Mouse (Mus musculus) forebrain, embryonic 10.5 days (tissue): ENCODE results near the gene Mrpl27. TPM values are rescaled to one million over a fixed set of nuclear protein-coding genes. Genes with fewer than 3 reads are reported as not detected.

Source experiments
- DNase-seq: peaks from one replicate; pipeline ENCODE4 v3.0.0-alpha.2; 2017; ENCODE audit warnings: low spot score; ENCODE audit errors: extremely low spot score
- H3K27ac ChIP-seq: fragments of 300-500 bp; sonication (generic); 2 replicates; pipeline ENCODE4 v1.5.1; 2016; ENCODE audit warnings: mild to moderate bottlenecking
- H3K27me3 ChIP-seq: fragments of 300-500 bp; sonication (generic); 2 replicates; pipeline ENCODE4 v1.6.1; 2016; ENCODE audit warnings: mild to moderate bottlenecking; ENCODE audit not compliant: poor library complexity, severe bottlenecking
- H3K36me3 ChIP-seq: fragments of 300-500 bp; sonication (generic); replicated peaks from 2 replicates; pipeline ENCODE4 v1.6.1; 2016; ENCODE audit warnings: mild to moderate bottlenecking, moderate library complexity
- H3K4me1 ChIP-seq: fragments of 300-500 bp; sonication (generic); 2 replicates; pipeline ENCODE4 v1.6.1; 2016
- H3K4me3 ChIP-seq: fragments of 300-500 bp; sonication (generic); 2 replicates; pipeline ENCODE4 v1.5.1; 2016; ENCODE audit warnings: mild to moderate bottlenecking, moderate library complexity
- H3K9me3 ChIP-seq: fragments of 300-500 bp; sonication (generic); 2 replicates; pipeline ENCODE4 v1.6.1; 2016; ENCODE audit warnings: mild to moderate bottlenecking, moderate library complexity
- WGBS: fragments of 180-500 bp; shearing (Covaris S2); methylation state at CpG from one replicate; pipeline ENCODE4 v1.1.7; 2016; 5-methylcytosine and 5-hydroxymethylcytosine counted together
- polyA plus RNA-seq: library from polyadenylated mRNA; unstranded; fragments of >200 nt; fragmentation: Nextera tagmentation; extraction: Ambion mirVana; gene quantifications from 2 replicates; pipeline ENCODE4 v1.2.1, GENCODE M21; 2016

Gene Mrpl27
- 135 and 142 TPM in 2 replicates for polyA plus RNA-seq

DNA sequence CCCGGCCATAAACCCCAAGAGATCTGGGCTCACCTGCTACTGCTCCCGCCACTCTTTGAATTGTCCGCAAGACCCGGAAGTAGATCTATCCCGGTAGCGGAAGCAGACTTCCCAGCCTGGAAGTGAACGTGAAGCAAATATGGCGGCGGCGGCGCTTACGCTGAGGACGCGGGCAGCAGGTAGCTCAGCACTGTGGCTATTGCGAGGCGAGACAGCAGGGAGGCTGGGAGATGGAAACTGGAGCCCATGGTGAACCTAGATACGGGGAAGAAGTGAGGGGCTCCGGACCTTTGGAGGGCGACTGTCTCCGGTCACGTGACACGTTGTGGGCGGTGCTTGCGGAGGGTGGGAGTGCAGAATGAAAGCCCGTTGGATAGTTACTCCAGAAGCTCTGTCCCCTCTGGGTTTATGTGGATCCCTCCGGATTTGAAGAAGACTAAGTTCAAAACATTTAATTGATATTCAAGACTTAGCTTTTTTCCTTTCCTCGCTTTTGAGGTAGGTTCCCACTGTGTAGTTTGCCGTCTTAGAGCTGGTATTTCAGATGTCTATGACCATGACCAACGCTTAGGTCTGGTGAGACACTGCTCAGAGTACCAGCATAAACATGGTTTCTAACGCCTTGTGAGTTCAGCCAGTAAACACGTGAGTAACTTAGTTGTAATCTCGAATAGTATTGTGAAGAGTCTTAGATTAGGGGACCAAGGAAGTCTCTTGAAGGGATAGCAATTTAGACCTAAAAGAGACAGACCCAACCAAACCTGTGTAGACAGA, at the start of gene Mrpl27, which contains the start of gene Eme1:
TSS of gene Mrpl27 (plus strand) at position 105 of the 774 bp plus-strand sequence.
TSS of gene Eme1 (minus strand) at position 302 of the 774 bp plus-strand sequence.
- Histone ChIP-seq H3K27me3 (no peaks in the 10 kb centered on the region), H3K36me3 (peaks cover 64% of the 10 kb centered on the region), H3K4me1 (peaks cover 19% of the 10 kb centered on the region), H3K4me3 (peak within 1 kb of the TSS; percentile 59), H3K9me3 (no peaks in the 10 kb centered on the region), H3K27ac (peak within 1 kb of the TSS; percentile 95)
- DNase-seq: peak; percentile 87
- WGBS: 2% methylated on average over 32 of the region's 32 CpGs

DNA sequence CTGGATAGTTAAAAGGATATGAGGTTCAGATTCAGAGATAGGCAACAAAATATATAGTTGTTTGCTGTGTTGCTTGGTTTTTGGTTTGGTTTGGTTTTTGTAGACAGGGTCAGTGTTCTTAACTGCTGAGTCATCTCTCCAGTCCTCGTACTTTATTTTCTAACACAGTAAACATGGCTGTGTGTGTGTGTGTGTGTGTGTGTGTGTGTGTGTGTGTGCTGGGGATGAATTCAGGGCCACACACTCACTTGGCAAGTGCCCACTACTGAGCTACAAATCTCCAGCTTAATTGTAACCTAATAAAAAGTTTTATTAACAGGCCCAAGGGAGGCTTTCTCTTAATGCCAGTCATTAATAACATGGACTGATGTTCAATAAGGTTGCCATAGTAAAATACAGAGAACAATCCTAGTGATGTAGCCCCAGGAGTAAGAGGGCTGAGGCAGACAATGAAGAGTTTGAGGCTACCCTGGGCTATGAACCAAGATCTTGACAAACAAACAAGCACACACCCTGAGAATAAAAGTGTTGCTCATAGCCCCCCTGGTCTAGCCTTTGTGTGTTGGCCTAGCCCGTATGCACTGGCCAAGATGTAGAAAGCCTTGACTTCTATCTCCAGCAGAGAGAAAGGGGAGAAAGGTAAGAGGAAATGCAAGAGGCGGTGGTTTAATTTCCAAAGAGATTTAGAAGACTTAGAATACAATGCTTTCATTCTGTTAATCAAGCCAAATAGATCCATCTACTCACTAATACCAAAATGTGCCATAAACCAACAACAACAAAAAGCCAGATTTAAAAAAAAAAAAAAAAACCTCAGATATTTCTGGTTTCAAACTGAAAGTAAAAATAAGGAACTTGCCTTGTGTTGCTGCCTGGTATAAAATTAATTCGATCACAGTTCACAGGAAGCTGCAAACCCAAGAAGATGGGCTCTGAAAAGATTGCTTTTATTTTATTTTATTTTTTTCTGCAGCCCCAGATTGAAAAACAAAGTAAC, 42.5 kb upstream of the Mrpl27 start:
- no peaks in the 10 kb centered on the region for H3K36me3 ChIP-seq
- WGBS: 67% methylated on average over 4 of the region's 4 CpGs
- H3K27me3 ChIP-seq: peaks cover 9% of the 10 kb centered on the region; the same call in 1 of the 2 replicates
- peaks cover 4% of the 10 kb centered on the region; the same call in 1 of the 2 replicates for H3K4me1 ChIP-seq
- no peak for DNase-seq
- no peaks in the 10 kb centered on the region for H3K9me3 ChIP-seq
- no peak overlapping the region for H3K27ac ChIP-seq
- H3K4me3 ChIP-seq: no peak overlapping the region

DNA sequence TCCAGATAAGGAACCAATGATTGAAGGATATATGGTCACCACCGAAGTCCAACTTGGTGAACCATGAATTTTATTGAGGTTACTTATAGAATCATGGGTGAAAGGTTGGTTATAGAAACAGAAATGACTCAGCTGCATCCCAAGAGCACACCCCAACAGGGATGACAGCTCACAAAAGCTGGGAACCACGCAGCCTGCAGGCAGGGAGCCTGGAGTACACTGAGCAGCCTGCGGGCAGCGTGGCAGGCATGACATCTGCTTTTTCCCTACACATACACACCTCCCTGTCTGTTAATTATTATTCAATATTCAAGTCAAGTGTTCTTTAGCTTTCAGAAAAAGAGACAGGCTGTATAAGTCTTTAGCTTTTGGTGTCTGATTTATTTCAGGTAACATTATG, 39.0 kb upstream of the Mrpl27 start:
- 88% methylated on average over 4 of the region's 4 CpGs for WGBS
- DNase-seq: no peak

DNA sequence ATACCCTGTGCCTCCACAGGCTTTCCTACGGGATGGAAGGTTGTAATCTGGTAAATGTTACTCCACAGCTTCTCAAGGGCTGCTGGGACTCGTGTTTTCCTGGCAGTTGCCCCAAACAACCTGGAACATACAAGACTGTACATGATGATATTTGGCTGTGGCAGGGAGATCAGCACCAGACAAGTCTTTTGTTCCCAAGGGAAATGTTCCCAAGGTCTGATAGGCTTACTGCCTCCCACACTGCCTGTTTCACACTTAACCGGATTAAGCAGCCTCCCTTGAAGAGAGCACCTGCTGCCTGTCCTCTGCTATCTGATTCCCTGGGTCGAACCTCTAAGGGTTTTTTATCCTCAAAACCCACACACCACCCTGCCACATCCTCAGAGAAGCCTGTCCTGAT, 38.1 kb upstream of the Mrpl27 start:
- no peak for DNase-seq
- Histone ChIP-seq H3K27me3 (peaks cover 12% of the 10 kb centered on the region; the same call in 1 of the 2 replicates), H3K27ac (no peak overlapping the region), H3K4me3 (no peak overlapping the region), H3K9me3 (no peaks in the 10 kb centered on the region), H3K36me3 (no peaks in the 10 kb centered on the region), H3K4me1 (peaks cover 4% of the 10 kb centered on the region; the same call in 1 of the 2 replicates)
- 25% methylated on average over 4 of the region's 4 CpGs for WGBS

More for the DNA sequence above, 39.0 kb upstream of the Mrpl27 start:
- H3K4me1 ChIP-seq: peaks cover 4% of the 10 kb centered on the region; the same call in 1 of the 2 replicates
- H3K27ac ChIP-seq: no peak overlapping the region
- H3K4me3 ChIP-seq: no peak overlapping the region
- no peaks in the 10 kb centered on the region for H3K9me3 ChIP-seq
- H3K27me3 ChIP-seq: peaks cover 12% of the 10 kb centered on the region; the same call in 1 of the 2 replicates
- H3K36me3 ChIP-seq: no peaks in the 10 kb centered on the region

DNA sequence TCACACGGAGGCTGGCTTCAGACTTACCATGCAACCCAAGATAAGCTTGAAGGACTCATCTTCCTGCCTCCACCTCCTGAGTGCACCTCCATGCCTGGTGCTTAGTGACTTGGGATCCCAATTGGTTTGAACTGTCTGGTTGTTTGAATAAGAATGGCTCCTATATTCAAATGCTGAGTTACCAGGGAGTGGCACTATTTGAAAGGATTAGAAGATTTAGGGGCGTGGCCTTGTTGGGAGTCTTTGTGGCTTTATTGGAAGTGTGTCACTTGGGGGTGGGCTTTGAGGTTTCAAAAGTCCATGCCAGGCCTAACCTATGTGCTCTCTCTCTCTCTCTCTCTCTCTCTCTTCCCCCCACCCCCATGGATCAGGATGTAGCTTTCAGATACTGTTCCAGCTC, 35.9 kb upstream of the Mrpl27 start:
- Histone ChIP-seq H3K36me3 (no peaks in the 10 kb centered on the region), H3K27me3 (peaks cover 12% of the 10 kb centered on the region; the same call in 1 of the 2 replicates), H3K27ac (no peak overlapping the region), H3K9me3 (no peaks in the 10 kb centered on the region), H3K4me1 (peaks cover 4% of the 10 kb centered on the region; the same call in 1 of the 2 replicates), H3K4me3 (no peak overlapping the region)
- no peak for DNase-seq
- 89% methylated on average over 2 of the region's 2 CpGs for WGBS

DNA sequence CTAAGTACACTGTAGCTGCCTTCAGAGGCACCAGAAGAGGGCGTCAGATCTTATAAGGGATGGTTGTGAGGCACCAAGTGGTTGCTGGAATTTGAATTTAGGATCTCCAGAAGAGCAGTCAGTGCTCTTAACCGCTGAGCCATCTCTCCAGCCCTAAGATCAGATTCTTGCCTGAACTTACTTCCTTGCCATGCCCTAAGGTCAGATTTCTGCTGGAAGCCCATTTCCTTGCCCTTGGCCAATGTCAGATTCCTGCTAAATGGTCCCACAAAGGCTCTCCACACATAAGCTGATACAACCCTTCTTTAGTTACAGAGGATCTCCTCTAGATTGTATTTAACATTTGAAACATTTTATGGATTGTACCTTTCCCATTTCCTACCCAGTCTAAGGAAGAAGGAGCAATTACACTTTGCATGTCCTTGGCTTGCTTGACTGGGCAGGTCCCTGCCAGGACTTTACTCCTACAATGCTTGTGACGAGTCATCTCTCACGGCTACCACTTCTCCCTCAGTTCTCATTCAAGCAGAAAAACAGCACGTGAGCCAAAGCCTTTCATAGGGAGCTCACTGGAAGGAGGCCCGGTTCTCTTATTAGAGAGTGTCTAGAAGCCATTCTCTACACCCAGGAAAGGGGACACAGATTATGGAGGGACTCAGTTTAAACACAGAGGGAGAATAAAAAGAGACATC, 32.7 kb upstream of the Mrpl27 start:
- Histone ChIP-seq H3K4me3 (no peak overlapping the region), H3K36me3 (no peaks in the 10 kb centered on the region), H3K27ac (no peak overlapping the region), H3K4me1 (no peaks in the 10 kb centered on the region), H3K27me3 (0 out of 2 replicates have a peak, but pooled peaks cover 4% of the 10 kb centered on the region), H3K9me3 (no peaks in the 10 kb centered on the region)
- DNase-seq: no peak
- 63% methylated on average over 6 of the region's 6 CpGs for whole genome bisulfite sequencing

DNA sequence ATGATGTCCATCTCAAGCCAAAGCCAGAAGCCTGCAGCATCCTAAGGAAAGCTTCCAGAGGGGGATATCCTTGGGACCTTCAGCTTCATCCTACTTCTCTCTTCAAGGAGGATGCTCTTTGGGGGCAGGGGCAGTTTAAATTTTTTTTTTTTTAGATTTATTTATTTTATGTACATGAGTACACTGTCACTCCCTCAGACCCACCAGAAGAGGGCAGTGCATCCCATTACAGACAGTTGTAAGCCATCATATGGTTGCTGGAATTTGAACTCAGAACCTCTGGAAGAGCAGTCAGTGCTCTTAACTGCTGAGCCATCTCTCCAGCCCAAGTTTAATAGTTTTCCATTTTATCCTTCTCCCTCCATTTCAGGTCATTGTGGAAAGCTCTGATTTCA, 32.1 kb upstream of the Mrpl27 start:
- no peak overlapping the region for H3K4me3 ChIP-seq
- no peak for DNase-seq
- no peaks in the 10 kb centered on the region for H3K9me3 ChIP-seq
- no peaks in the 10 kb centered on the region for H3K36me3 ChIP-seq
- H3K4me1 ChIP-seq: no peaks in the 10 kb centered on the region
- H3K27me3 ChIP-seq: no peaks in the 10 kb centered on the region
- H3K27ac ChIP-seq: no peak overlapping the region

DNA sequence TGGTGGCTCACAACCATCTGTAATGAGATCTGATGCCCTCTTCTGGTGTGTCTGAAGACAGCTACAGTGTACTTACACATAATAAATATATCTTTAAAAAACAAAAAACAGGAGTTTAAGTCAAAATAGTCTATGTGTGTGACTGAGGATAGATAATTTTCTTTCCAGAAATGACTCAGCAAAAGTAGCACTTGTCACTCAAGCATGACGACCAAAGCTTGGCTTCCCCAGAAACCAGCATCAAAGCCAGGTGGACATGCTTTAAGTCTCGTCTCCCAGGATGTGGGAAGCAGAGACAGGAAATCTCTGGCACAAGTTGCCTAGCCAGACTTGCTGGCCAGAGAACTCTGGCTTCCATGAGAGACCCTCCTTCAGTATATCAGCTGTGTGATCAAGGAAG, 31.4 kb upstream of the Mrpl27 start:
- no peak for DNase-seq
- Histone ChIP-seq H3K4me3 (no peak overlapping the region), H3K9me3 (no peaks in the 10 kb centered on the region), H3K36me3 (no peaks in the 10 kb centered on the region), H3K27ac (no peak overlapping the region), H3K4me1 (no peaks in the 10 kb centered on the region), H3K27me3 (no peaks in the 10 kb centered on the region)
- WGBS: 81% methylated on average over 2 of the region's 2 CpGs

DNA sequence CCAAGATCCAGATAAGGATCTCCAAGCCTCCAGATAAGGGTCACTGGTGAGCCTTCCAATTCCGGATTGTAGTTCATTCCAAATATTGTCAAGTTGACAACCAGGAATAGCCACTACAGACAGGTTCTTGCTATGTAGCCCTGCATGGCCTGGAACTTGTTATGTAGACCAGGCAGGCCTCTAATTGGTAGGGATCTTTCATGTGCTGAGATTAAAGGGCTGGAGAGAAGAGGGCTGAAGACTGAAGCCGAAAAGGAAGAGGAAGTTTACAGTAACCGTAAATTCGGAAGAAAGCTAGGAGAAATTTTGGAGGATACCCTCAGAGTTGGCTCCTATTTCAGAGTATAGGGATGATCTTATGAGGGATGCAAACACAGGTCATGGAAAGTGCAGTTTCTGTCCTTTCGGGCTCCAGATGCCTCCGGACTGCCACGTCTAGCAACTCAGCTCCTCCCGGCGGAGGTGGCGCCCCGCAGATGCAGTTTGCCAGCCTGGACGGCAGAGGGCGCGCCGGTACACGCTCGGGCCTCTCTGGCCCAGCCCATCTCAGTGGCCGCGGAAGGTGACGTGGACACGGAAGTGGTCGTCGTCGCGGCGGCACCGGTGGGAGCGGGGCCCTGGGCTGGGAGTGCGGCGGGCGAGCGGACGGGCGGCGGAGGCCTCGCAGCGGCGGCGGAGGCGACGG, 24.2 kb upstream of the Mrpl27 start, which contains the start of gene Lrrc59:
TSS of gene Lrrc59 (plus strand) at position 569 of the 685 bp plus-strand sequence.
- peak within 1 kb of the TSS; percentile 95 for H3K4me3 ChIP-seq
- WGBS: 7% methylated on average over 41 of the region's 41 CpGs
- H3K9me3 ChIP-seq: no peaks in the 10 kb centered on the region
- H3K4me1 ChIP-seq: peaks cover 19% of the 10 kb centered on the region
- no peaks in the 10 kb centered on the region for H3K27me3 ChIP-seq
- DNase-seq: peak; percentile 93
- peak within 1 kb of the TSS; percentile 88 for H3K27ac ChIP-seq
- peaks cover 32% of the 10 kb centered on the region for H3K36me3 ChIP-seq

DNA sequence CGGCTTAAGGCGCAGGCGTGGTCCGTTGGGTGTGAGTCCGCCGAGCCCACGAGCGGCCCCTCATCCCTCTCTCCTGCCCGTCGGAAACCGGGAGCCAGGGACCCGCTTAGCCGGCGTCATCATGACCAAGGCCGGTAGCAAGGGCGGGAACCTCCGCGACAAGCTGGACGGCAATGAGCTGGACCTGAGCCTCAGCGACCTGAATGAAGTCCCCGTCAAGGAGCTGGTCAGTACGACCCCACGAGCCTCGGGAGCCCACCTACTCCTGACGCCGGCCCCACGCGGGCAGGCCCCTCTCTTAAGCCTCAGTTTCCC, 23.7 kb upstream of the Mrpl27 start:
- Histone ChIP-seq H3K9me3 (no peaks in the 10 kb centered on the region), H3K36me3 (peaks cover 37% of the 10 kb centered on the region), H3K27me3 (no peaks in the 10 kb centered on the region), H3K4me3 (peak overlapping the region; percentile 95), H3K4me1 (peaks cover 19% of the 10 kb centered on the region), H3K27ac (peak overlapping the region; percentile 88)
- DNase-seq: no peak
- under 1% methylated on average over 28 of the region's 28 CpGs for WGBS

DNA sequence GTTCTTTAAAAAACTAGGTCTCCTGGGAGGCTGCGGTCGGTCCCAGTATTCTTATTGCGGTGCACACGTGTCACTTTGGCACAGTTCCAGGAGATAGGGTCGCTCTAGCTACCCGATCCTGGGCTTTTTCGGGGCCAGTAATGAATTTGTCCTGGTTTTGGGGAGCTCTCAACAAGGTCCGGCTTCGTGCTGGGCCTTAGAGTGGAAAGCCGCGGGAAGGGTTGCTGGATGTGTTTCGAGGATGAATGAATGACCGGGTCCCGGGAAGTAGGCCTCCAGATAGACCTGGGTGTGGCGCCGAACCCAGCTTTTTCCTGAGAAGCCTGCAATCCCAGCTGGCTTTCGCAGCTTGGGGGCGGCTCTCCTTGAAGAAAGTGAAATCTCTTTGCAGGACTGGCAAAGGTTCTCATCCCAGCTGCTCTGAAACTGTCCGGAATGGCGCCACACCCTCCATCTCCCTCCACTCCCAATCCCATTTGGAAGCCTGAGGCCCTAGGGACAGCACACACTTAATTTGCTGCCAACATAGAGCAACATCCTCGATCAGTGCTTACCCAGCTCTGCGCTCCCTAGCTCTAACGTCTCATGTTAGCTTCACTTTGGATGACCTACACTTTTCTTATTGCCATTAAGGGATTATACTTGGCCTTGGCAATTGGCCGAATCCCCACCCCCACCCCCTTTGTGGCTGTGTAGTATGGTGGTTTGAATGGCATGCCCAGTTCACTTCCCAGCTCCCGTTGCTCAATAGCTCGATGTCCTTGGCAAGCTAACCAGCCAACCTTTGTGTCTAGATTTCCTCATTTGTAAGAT, 23.2 kb upstream of the Mrpl27 start:
- WGBS: 17% methylated on average over 26 of the region's 26 CpGs
- Histone ChIP-seq H3K4me3 (peak overlapping the region; percentile 95), H3K9me3 (no peaks in the 10 kb centered on the region), H3K36me3 (peaks cover 42% of the 10 kb centered on the region), H3K27me3 (no peaks in the 10 kb centered on the region), H3K4me1 (peaks cover 19% of the 10 kb centered on the region), H3K27ac (peak overlapping the region; percentile 88)
- DNase-seq: no peak
